Mouse (Mus musculus) cortical plate, adult 2 months (tissue): ENCODE measurements around the gene Gm10135.

ENCODE experiments used
- CTCF ChIP-seq: fragments of 200-500 bp; IDR thresholded peaks from 2 replicates; pipeline ENCODE4 v1.5.1; 2011; ENCODE audit warnings: mild to moderate bottlenecking, control low read depth, low read length; ENCODE audit not compliant: insufficient read depth; ENCODE audit errors: extremely low read depth
- POLR2A ChIP-seq: fragments of 200-500 bp; IDR thresholded peaks from 2 replicates; pipeline ENCODE4 v1.6.1; 2011; ENCODE audit warnings: mild to moderate bottlenecking, low read length, control low read depth; ENCODE audit not compliant: insufficient read depth; ENCODE audit errors: extremely low read depth

- TF ChIP-seq CTCF = no peak
- no peak for TF ChIP-seq POLR2A
Observed at GRCm38 (mm10) chr5:73023801-73024200, 49.3 kb upstream of the Gm10135 start.
